Mouse (Mus musculus) bone marrow, adult 2 months (tissue): ENCODE measurements around the gene Matk.

Experiments used
- CTCF ChIP-seq: fragments of 200-500 bp; IDR thresholded peaks from 2 replicates; pipeline ENCODE4 v1.5.1; 2011; ENCODE audit warnings: low read length, control low read depth; ENCODE audit not compliant: control insufficient read depth, insufficient read depth
- POLR2A ChIP-seq: fragments of 200-500 bp; IDR thresholded peaks from 2 replicates; pipeline ENCODE4 v1.6.1; 2011; ENCODE audit warnings: low read depth, mild to moderate bottlenecking, control low read depth, low read length, borderline replicate concordance; ENCODE audit not compliant: control insufficient read depth

DNA sequence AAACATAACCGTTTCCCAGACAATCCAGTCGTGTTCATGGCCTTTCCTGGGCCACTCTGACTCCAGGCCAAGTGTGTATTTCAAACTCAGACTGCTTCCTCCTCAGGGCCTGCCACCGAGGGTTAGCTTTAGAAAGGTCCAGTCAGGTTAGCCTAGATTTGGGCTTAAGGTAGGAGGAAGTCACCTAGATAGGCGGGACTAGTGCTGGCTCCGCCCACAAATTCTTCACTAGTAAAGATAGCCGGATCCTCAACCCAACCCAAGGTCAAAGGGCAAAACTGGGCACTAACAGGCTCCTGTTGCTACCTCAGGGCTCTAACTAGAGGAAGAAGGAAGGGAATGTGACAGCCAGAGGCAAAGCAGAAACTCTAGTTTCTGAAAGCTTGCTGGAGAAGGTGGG lies 33.9 kb downstream of the Matk start:
- TF ChIP-seq CTCF (no peak), POLR2A (no peak)
